24 mouse cellular contexts compared by ENCODE assay signal in the genomic region with DNA sequence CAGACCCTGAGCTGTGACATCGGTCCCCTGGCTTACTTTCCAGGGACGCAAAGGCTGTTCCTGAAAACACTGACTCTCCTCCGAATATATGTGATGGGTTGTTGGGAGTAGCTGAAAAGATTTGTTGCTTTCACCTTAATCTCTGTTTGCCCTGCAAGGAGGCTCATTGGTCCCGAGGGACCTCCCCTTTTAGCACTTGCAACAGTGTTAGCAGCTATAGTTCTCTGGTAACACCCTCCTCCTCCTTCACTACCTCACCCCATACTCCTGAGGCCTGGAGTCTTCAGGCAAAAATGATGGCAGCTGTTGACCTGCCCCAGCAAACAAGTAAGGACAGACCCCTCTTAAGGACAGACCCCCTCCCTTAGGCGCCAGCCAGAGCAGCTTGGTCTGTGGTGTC. TPM values are rescaled to one million over a fixed set of nuclear protein-coding genes. Genes with fewer than 3 reads are reported as not detected.
DNase-seq lines count a peak whose midpoint lies in the region; ATAC-seq and TF ChIP-seq lines count a peak whose summit lies in the region.
"Had no signal": no experiment of that assay in that cellular context is flagged by ENCODE, and none has a peak within 500 bp of the region (broad histone marks: within the 10 kb centered on the region; RNA-seq: fewer than 3 reads in every experiment).

No protein-coding gene starts in this region.

- no peak for ATAC-seq in liver, postnatal 0 days
- no peak for ATAC-seq in liver, embryonic 11.5 days (replicated peaks; ENCODE audit: low FRiP score)
- no peak for ATAC-seq in lung, postnatal 0 days
- no peak for ATAC-seq in midbrain, postnatal 0 days (ENCODE audit: low FRiP score)
- ATAC-seq: CD4-positive, CD25-positive, alpha-beta regulatory T cell, adult 4 months; forebrain, embryonic 13.5 days; forebrain, embryonic 15.5 days; forebrain, postnatal 0 days had no signal

- peaks cover 14% of the 10 kb centered on the region for H3K4me1 ChIP-seq in liver, postnatal 0 days (ENCODE audit: insufficient read depth)
- H3K4me1 ChIP-seq in liver, embryonic 11.5 days (replicated peaks; ENCODE audit: control insufficient read depth, insufficient read depth, low read length): peaks cover 4% of the 10 kb centered on the region; the same call in 1 of the 2 replicates
- H3K4me1 ChIP-seq in lung, postnatal 0 days (ENCODE audit: insufficient read depth, low read depth, low read length): no peaks in the 10 kb centered on the region
- peaks cover 6% of the 10 kb centered on the region; the same call in 1 of the 2 replicates for H3K4me1 ChIP-seq in midbrain, postnatal 0 days (ENCODE audit: insufficient read depth, low read length)
- peaks cover 22% of the 10 kb centered on the region for H3K4me1 ChIP-seq in midbrain, embryonic 10.5 days

- no peak for TF ChIP-seq EP300 in liver, postnatal 0 days (IDR thresholded peaks at IDR 0.05; ENCODE audit: low read depth)
- TF ChIP-seq EP300 in lung, postnatal 0 days (IDR thresholded peaks at IDR 0.05): no peak

- H3K9ac ChIP-seq in liver, postnatal 0 days (replicated peaks): no peak overlapping the region
- H3K9ac ChIP-seq in liver, embryonic 11.5 days (ENCODE audit: low read depth, low read length): no peak overlapping the region
- no peak overlapping the region for H3K9ac ChIP-seq in lung, postnatal 0 days (replicated peaks; ENCODE audit: low read depth)
- no peak overlapping the region for H3K9ac ChIP-seq in midbrain, postnatal 0 days (replicated peaks; ENCODE audit: low read length, poor library complexity, severe bottlenecking)
- H3K9ac ChIP-seq: embryonic facial prominence, embryonic 12.5 days; forebrain, embryonic 13.5 days; forebrain, embryonic 15.5 days; forebrain, postnatal 0 days had no signal

- no peaks in the 10 kb centered on the region for H3K9me3 ChIP-seq in liver, postnatal 0 days (ENCODE audit: low read length)
- no peaks in the 10 kb centered on the region for H3K9me3 ChIP-seq in liver, embryonic 11.5 days (ENCODE audit: control insufficient read depth, low read length)
- no peaks in the 10 kb centered on the region for H3K9me3 ChIP-seq in lung, postnatal 0 days (ENCODE audit: low read length)
- no peaks in the 10 kb centered on the region for H3K9me3 ChIP-seq in midbrain, postnatal 0 days (ENCODE audit: low read length)
- H3K9me3 ChIP-seq in midbrain, embryonic 10.5 days (replicated peaks): no peaks in the 10 kb centered on the region
- H3K9me3 ChIP-seq: embryonic facial prominence, embryonic 10.5 days; embryonic facial prominence, embryonic 12.5 days; forebrain, embryonic 13.5 days; forebrain, embryonic 15.5 days had no signal

- 64% methylated on average over 5 of the region's 5 CpGs for WGBS in liver, postnatal 0 days (ENCODE audit: insufficient replicate concordance)
- WGBS in liver, embryonic 11.5 days: 51% methylated on average over 5 of the region's 5 CpGs
- WGBS in lung, postnatal 0 days: 59% methylated on average over 5 of the region's 5 CpGs
- WGBS in midbrain, postnatal 0 days: 77% methylated on average over 5 of the region's 5 CpGs
- 59% methylated on average over 5 of the region's 5 CpGs for WGBS in midbrain, embryonic 10.5 days

- DNase-seq in liver, postnatal 0 days: no peak
- no peak for DNase-seq in liver, embryonic 11.5 days (ENCODE audit: low spot score)
- DNase-seq in lung, postnatal 0 days (ENCODE audit: low spot score): peak; percentile 54
- no peak for DNase-seq in lung, postnatal 4 days
- DNase-seq in A20 (ENCODE audit: low read depth, low spot score) (peak; percentile 36), NIH3T3 (ENCODE audit: low read depth) (peak; percentile 33)
- no peak for DNase-seq in midbrain, postnatal 0 days (ENCODE audit: low spot score)
- DNase-seq in midbrain, embryonic 10.5 days (ENCODE audit: low spot score): no peak
- DNase-seq: adrenal gland, adult 8-10 months; adrenal gland, postnatal 14 days; adrenal gland, postnatal 36 days; B cell, adult 2 months; cerebellum, adult 11-12 months; cerebellum, adult 2 months; cerebellum, adult 9-10 months; cerebellum, postnatal 10 days; cerebellum, postnatal 25 days; forebrain, postnatal 0 days had no signal

- no peak for TF ChIP-seq CTCF in liver, postnatal 0 days (IDR thresholded peaks at IDR 0.05; ENCODE audit: low read depth)
- TF ChIP-seq CTCF in lung, postnatal 0 days (IDR thresholded peaks at IDR 0.05): no peak
- TF ChIP-seq CTCF in midbrain, postnatal 0 days (IDR thresholded peaks at IDR 0.05): no peak

- 0 out of 2 replicates have a peak overlapping the region, but pooled peaks have one; percentile 22 for H3K27ac ChIP-seq in liver, postnatal 0 days (ENCODE audit: low read depth)
- H3K27ac ChIP-seq in liver, embryonic 11.5 days (ENCODE audit: low read depth, low read length): no peak overlapping the region
- H3K27ac ChIP-seq in lung, postnatal 0 days (ENCODE audit: low read length): peak overlapping the region; percentile 62; the same call in 1 of the 2 replicates
- no peak overlapping the region for H3K27ac ChIP-seq in midbrain, postnatal 0 days (ENCODE audit: low read depth, low read length)
- H3K27ac ChIP-seq in midbrain, embryonic 10.5 days (replicated peaks): no peak overlapping the region
- H3K27ac ChIP-seq: embryonic facial prominence, embryonic 10.5 days; embryonic facial prominence, embryonic 12.5 days; forebrain, embryonic 13.5 days; forebrain, embryonic 15.5 days had no signal

- H3K4me2 ChIP-seq in liver, postnatal 0 days (ENCODE audit: low read depth, low read length): no peak overlapping the region; the same call in 1 of the 2 replicates
- no peak overlapping the region for H3K4me2 ChIP-seq in liver, embryonic 11.5 days
- H3K4me2 ChIP-seq in lung, postnatal 0 days (replicated peaks; ENCODE audit: low read depth, low read length): no peak overlapping the region
- H3K4me2 ChIP-seq in midbrain, postnatal 0 days (ENCODE audit: low read depth, low read length, poor library complexity, severe bottlenecking): no peak overlapping the region
- H3K4me2 ChIP-seq: embryonic facial prominence, embryonic 12.5 days; forebrain, embryonic 13.5 days; forebrain, embryonic 15.5 days had no signal

- peaks cover 22% of the 10 kb centered on the region for H3K27me3 ChIP-seq in liver, postnatal 0 days (ENCODE audit: insufficient read depth, low read length)
- H3K27me3 ChIP-seq in liver, embryonic 11.5 days (replicated peaks; ENCODE audit: control insufficient read depth, insufficient read depth, low read length): peaks cover 39% of the 10 kb centered on the region
- H3K27me3 ChIP-seq in lung, postnatal 0 days (replicated peaks; ENCODE audit: insufficient read depth, low read length): no peaks in the 10 kb centered on the region
- no peaks in the 10 kb centered on the region for H3K27me3 ChIP-seq in midbrain, postnatal 0 days (ENCODE audit: insufficient read depth, low read length)
- H3K27me3 ChIP-seq in midbrain, embryonic 10.5 days (ENCODE audit: low read depth, poor library complexity, severe bottlenecking): peaks cover 52% of the 10 kb centered on the region
- H3K27me3 ChIP-seq: forebrain, embryonic 15.5 days had no signal

- H3K36me3 ChIP-seq in liver, postnatal 0 days (replicated peaks; ENCODE audit: insufficient read depth, low read length): no peaks in the 10 kb centered on the region; the same call in 1 of the 2 replicates
- H3K36me3 ChIP-seq in liver, embryonic 11.5 days (ENCODE audit: control insufficient read depth, insufficient read depth, low read length): no peaks in the 10 kb centered on the region; the same call in 1 of the 2 replicates
- no peaks in the 10 kb centered on the region for H3K36me3 ChIP-seq in lung, postnatal 0 days (ENCODE audit: insufficient read depth, low read length)
- no peaks in the 10 kb centered on the region for H3K36me3 ChIP-seq in midbrain, postnatal 0 days (ENCODE audit: insufficient read depth, low read length)
- no peaks in the 10 kb centered on the region for H3K36me3 ChIP-seq in midbrain, embryonic 10.5 days
- H3K36me3 ChIP-seq: embryonic facial prominence, embryonic 10.5 days; embryonic facial prominence, embryonic 12.5 days; forebrain, embryonic 15.5 days; G1E had no signal

- no peak overlapping the region for H3K4me3 ChIP-seq in liver, postnatal 0 days (ENCODE audit: low read depth, low read length)
- no peak overlapping the region for H3K4me3 ChIP-seq in liver, embryonic 11.5 days (ENCODE audit: low read depth, low read length)
- no peak overlapping the region for H3K4me3 ChIP-seq in lung, postnatal 0 days (ENCODE audit: low read depth, low read length)
- no peak overlapping the region for H3K4me3 ChIP-seq in midbrain, postnatal 0 days (ENCODE audit: low read depth, low read length)
- no peak overlapping the region for H3K4me3 ChIP-seq in midbrain, embryonic 10.5 days
- H3K4me3 ChIP-seq: embryonic facial prominence, embryonic 10.5 days; embryonic facial prominence, embryonic 12.5 days; forebrain, embryonic 13.5 days; forebrain, embryonic 15.5 days had no signal

RNA-seq across cellular contexts. Expression of gene Cep170b, which starts 1.3 kb away (rescaled TPM):
- polyA plus RNA-seq in liver, postnatal 0 days (2015; fragmentation: Nextera tagmentation; extraction: Ambion mirVana): 4.0 and 4.8 TPM in 2 replicates
- 7.9 and 8.0 TPM in 2 replicates for polyA plus RNA-seq in liver, embryonic 11.5 days (2014; fragmentation: Nextera tagmentation; extraction: Ambion mirVana)
- polyA plus RNA-seq in lung, postnatal 0 days (2015; fragmentation: Nextera tagmentation; extraction: Ambion mirVana): 17.5 and 20.8 TPM in 2 replicates
- total RNA-seq in midbrain, postnatal 0 days (2014; rRNA removed): 125 and 140 TPM in 2 replicates
- 42.7 and 46.4 TPM in 2 replicates for polyA plus RNA-seq in midbrain, postnatal 0 days (2015; fragmentation: Nextera tagmentation; extraction: Ambion mirVana)
- polyA plus RNA-seq in midbrain, embryonic 10.5 days (2016; fragmentation: Nextera tagmentation; extraction: Ambion mirVana): 3.3 and 4.3 TPM in 2 replicates
- polyA plus RNA-seq: G1E had no signal

RNA-seq across cellular contexts. Expression of gene Zbtb42, which starts 40.4 kb away (rescaled TPM):
- polyA plus RNA-seq in liver, postnatal 0 days (2015; fragmentation: Nextera tagmentation; extraction: Ambion mirVana): 1.3 and 1.6 TPM in 2 replicates
- polyA plus RNA-seq in liver, embryonic 11.5 days (2014; fragmentation: Nextera tagmentation; extraction: Ambion mirVana): 0.96 and 1.7 TPM in 2 replicates
- 14.0 and 14.6 TPM in 2 replicates for polyA plus RNA-seq in lung, postnatal 0 days (2015; fragmentation: Nextera tagmentation; extraction: Ambion mirVana)
- total RNA-seq in midbrain, postnatal 0 days (2014; rRNA removed): 0.94 and 1.5 TPM in 2 replicates
- 1.2 and 1.8 TPM in 2 replicates for polyA plus RNA-seq in midbrain, postnatal 0 days (2015; fragmentation: Nextera tagmentation; extraction: Ambion mirVana)
- polyA plus RNA-seq in midbrain, embryonic 10.5 days (2016; fragmentation: Nextera tagmentation; extraction: Ambion mirVana): 8.2 and 9.2 TPM in 2 replicates

RNA-seq across cellular contexts. Expression of gene Pld4, which starts 41.5 kb away (rescaled TPM):
- polyA plus RNA-seq in liver, postnatal 0 days (2015; fragmentation: Nextera tagmentation; extraction: Ambion mirVana): 20.9 and 22.4 TPM in 2 replicates
- 6.3 and 7.4 TPM in 2 replicates for polyA plus RNA-seq in liver, embryonic 11.5 days (2014; fragmentation: Nextera tagmentation; extraction: Ambion mirVana)
- 19.6 and 23.8 TPM in 2 replicates for polyA plus RNA-seq in lung, postnatal 0 days (2015; fragmentation: Nextera tagmentation; extraction: Ambion mirVana)
- total RNA-seq in midbrain, postnatal 0 days (2014; rRNA removed): 12.2 and 12.6 TPM in 2 replicates
- 8.8 TPM in 2 replicates for polyA plus RNA-seq in midbrain, postnatal 0 days (2015; fragmentation: Nextera tagmentation; extraction: Ambion mirVana)
- polyA plus RNA-seq in midbrain, embryonic 10.5 days (2016; fragmentation: Nextera tagmentation; extraction: Ambion mirVana): 3.7 and 5.7 TPM in 2 replicates

RNA-seq across cellular contexts. Expression of gene Akt1, which starts 44.3 kb away (rescaled TPM):
- 26.7 and 29.3 TPM in 2 replicates for polyA plus RNA-seq in liver, postnatal 0 days (2015; fragmentation: Nextera tagmentation; extraction: Ambion mirVana)
- polyA plus RNA-seq in liver, embryonic 11.5 days (2014; fragmentation: Nextera tagmentation; extraction: Ambion mirVana): 54.9 and 62.9 TPM in 2 replicates
- polyA plus RNA-seq in lung, postnatal 0 days (2015; fragmentation: Nextera tagmentation; extraction: Ambion mirVana): 78.8 and 91.3 TPM in 2 replicates
- 201 and 208 TPM in 2 replicates for total RNA-seq in midbrain, postnatal 0 days (2014; rRNA removed)
- polyA plus RNA-seq in midbrain, postnatal 0 days (2015; fragmentation: Nextera tagmentation; extraction: Ambion mirVana): 93.1 and 93.3 TPM in 2 replicates
- polyA plus RNA-seq in midbrain, embryonic 10.5 days (2016; fragmentation: Nextera tagmentation; extraction: Ambion mirVana): 44.5 and 46.2 TPM in 2 replicates

Comparison
In these comparisons a context has a peak if more than half of its experiments do, and no peak if none do; other contexts are left out.
1. DNase-seq: peak in lung, postnatal 0 days (single experiment), A20 (single experiment) and NIH3T3 (single experiment); none in liver, postnatal 0 days (single experiment), liver, embryonic 11.5 days (single experiment), lung, postnatal 4 days (0 of 2), midbrain, postnatal 0 days (single experiment) and midbrain, embryonic 10.5 days (single experiment).
2. H3K27ac ChIP-seq: peak in liver, postnatal 0 days (single experiment) and lung, postnatal 0 days (single experiment); none in liver, embryonic 11.5 days (single experiment), midbrain, postnatal 0 days (single experiment) and midbrain, embryonic 10.5 days (single experiment).